Mouse (Mus musculus) neural tube, embryonic 12.5 days (tissue): ENCODE measurements around the gene Rtel1. TPM values are rescaled to one million over a fixed set of nuclear protein-coding genes. Genes with fewer than 3 reads are reported as not detected.

Source experiments
- ATAC-seq: fragments of 200-750 bp; cut with Nextera tagmentation; 2 replicates; pipeline ENCODE4 v1.8.0; 2017; ENCODE audit warnings: low read depth, mild to moderate bottlenecking, moderate TSS enrichment, moderate library complexity; ENCODE audit not compliant: low FRiP score
- H3K27ac ChIP-seq: fragments of 300-500 bp; sonication (generic); 2 replicates; pipeline ENCODE4 v1.5.1; 2016
- H3K27me3 ChIP-seq: fragments of 300-500 bp; sonication (generic); replicated peaks from 2 replicates; pipeline ENCODE4 v1.6.1; 2016; ENCODE audit warnings: mild to moderate bottlenecking
- H3K36me3 ChIP-seq: fragments of 300-500 bp; sonication (generic); 2 replicates; pipeline ENCODE4 v1.6.1; 2016; ENCODE audit warnings: mild to moderate bottlenecking
- H3K4me1 ChIP-seq: fragments of 300-500 bp; sonication (generic); 2 replicates; pipeline ENCODE4 v1.6.1; 2016
- H3K4me2 ChIP-seq: fragments of 300-500 bp; sonication (generic); replicated peaks from 2 replicates; pipeline ENCODE4 v1.6.1; 2016; ENCODE audit warnings: mild to moderate bottlenecking
- H3K4me3 ChIP-seq: fragments of 300-500 bp; sonication (generic); 2 replicates; pipeline ENCODE4 v1.5.1; 2016
- H3K9ac ChIP-seq: fragments of 300-500 bp; sonication (generic); 2 replicates; pipeline ENCODE4 v1.6.1; 2016; ENCODE audit warnings: mild to moderate bottlenecking
- H3K9me3 ChIP-seq: fragments of 300-500 bp; sonication (generic); 2 replicates; pipeline ENCODE4 v1.6.1; 2016; ENCODE audit warnings: mild to moderate bottlenecking
- WGBS: fragments of 180-500 bp; shearing (Covaris S2); methylation state at CpG from one replicate; pipeline ENCODE4 v1.1.7; 2016; 5-methylcytosine and 5-hydroxymethylcytosine counted together
- polyA plus RNA-seq: library from polyadenylated mRNA; unstranded; fragments of >200 nt; fragmentation: Nextera tagmentation; extraction: Ambion mirVana; gene quantifications from 2 replicates; pipeline ENCODE4 v1.2.1, GENCODE M21; 2016

Gene Rtel1
- polyA plus RNA-seq, 1 experiment from 2014 or later, result 49.0 TPM

DNA sequence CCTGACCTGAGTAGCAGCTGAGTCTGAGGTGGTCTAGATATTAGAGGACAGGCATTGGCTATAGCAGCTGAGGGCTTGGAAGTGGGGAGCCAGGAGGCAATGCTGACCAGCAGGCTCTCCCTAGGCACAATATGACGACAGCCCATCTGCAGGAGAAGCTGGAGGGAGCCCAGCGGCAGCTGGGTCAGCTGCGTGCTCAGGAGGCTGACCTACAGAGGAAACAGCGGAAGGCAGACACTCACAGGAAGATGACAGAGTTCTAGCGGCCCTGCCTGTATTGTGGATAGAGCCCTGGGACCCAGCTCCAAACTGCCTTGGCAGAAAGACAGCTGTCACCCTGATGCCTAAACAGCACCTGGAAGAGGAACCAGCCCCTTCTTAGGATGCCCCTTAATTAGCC is 60.7 kb downstream of the Rtel1 start:
- H3K27me3 ChIP-seq, result no peaks in the 10 kb centered on the region
- H3K9ac ChIP-seq, result no peak overlapping the region
- no peaks in the 10 kb centered on the region for H3K9me3 ChIP-seq
- H3K27ac ChIP-seq, result no peak overlapping the region
- H3K4me2 ChIP-seq, result no peak overlapping the region
- H3K36me3 ChIP-seq, result peaks cover 70% of the 10 kb centered on the region
- no peak overlapping the region for H3K4me3 ChIP-seq
- no peak for ATAC-seq
- no peaks in the 10 kb centered on the region for H3K4me1 ChIP-seq
- WGBS, result 90% methylated on average over 5 of the region's 5 CpGs

DNA sequence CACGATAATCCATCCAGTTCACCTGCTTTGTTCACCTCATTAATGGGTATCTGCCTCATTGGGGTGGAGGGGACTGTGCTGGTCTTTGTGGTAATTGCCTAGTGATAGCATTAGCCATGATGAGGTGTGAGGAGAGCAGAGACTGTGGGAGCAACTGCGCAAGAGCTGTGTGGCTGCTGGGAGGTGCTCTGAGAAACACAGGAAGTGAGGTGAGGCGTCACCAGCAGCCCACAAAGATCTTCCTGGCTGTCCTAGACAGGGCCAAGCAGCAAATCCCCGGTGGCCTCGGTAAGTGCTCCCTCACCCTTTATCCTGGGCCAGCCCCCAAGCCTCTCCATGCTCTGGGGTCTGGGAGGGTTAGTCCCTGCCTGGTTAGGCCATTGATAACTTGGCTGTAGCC is 61.6 kb downstream of the Rtel1 start:
- H3K4me3 ChIP-seq, result no peak overlapping the region
- H3K27me3 ChIP-seq, result no peaks in the 10 kb centered on the region
- no peaks in the 10 kb centered on the region for H3K4me1 ChIP-seq
- ATAC-seq, result no peak
- H3K9ac ChIP-seq, result no peak overlapping the region
- peaks cover 77% of the 10 kb centered on the region for H3K36me3 ChIP-seq
- H3K4me2 ChIP-seq, result no peak overlapping the region
- no peak overlapping the region for H3K27ac ChIP-seq
- no peaks in the 10 kb centered on the region for H3K9me3 ChIP-seq
- 94% methylated on average over 5 of the region's 5 CpGs for WGBS

DNA sequence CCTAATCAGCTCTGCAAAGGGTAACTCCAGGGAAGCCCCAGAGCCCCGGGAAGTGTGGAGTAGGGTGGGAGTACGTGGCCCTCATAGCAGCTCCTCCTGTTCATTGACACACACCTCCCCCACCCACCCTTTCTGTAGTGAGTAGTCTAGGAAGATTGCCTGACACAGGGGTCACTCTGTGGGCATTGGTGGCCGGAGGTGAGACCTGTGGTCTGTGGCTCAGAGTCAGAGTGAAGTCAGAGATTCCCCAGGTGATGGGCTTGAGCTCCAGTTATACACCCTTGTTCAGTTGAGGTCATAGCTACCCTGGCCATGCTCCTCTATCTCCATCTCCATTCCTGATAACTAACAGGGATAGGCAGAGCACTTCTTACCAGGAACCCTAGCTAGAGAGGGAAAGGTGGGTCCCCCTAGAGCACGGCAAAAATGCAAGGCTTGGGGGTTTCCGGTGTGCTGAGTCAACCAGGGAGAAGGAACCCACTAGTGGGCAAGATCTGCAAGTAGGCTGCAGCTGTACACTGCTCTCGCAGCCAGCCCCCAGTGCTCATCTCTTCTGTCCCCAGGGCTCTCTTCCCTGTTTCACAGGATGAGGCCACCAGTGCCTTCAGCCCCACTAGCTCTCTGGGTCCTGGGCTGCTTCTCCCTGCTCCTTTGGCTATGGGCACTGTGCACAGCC is 62.2 kb downstream of the Rtel1 start:
- Histone ChIP-seq H3K9me3 (no peaks in the 10 kb centered on the region), H3K27me3 (no peaks in the 10 kb centered on the region), H3K4me3 (no peak overlapping the region), H3K36me3 (peaks cover 83% of the 10 kb centered on the region), H3K9ac (no peak overlapping the region), H3K27ac (no peak overlapping the region), H3K4me2 (no peak overlapping the region), H3K4me1 (no peaks in the 10 kb centered on the region)
- 96% methylated on average over 6 of the region's 6 CpGs for WGBS
- ATAC-seq, result no peak

DNA sequence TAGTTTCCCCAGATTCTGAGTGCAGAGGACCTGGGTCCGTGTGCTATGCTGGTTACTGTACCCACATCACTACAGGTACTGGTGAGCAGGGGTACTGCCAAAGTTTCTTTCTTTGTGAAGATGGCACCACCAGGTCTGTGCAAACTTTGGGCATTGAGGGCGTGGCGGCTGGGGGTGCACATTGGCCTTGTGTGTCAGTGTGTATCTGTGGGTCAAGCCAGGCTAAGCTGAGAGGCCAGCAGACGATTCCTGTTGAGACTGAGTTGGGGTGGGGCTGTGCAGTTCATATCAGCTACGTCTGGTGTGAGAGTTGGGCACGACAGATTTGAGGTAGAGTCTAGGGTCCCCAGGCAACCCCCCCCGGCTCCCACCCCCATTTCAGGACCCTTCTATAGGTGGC is 64.9 kb downstream of the Rtel1 start:
- 88% methylated on average over 7 of the region's 7 CpGs for WGBS
- Histone ChIP-seq H3K4me3 (no peak overlapping the region), H3K4me1 (no peaks in the 10 kb centered on the region), H3K27me3 (no peaks in the 10 kb centered on the region), H3K36me3 (peaks cover 74% of the 10 kb centered on the region), H3K9me3 (no peaks in the 10 kb centered on the region), H3K27ac (no peak overlapping the region), H3K9ac (no peak overlapping the region), H3K4me2 (no peak overlapping the region)
- no peak for ATAC-seq

DNA sequence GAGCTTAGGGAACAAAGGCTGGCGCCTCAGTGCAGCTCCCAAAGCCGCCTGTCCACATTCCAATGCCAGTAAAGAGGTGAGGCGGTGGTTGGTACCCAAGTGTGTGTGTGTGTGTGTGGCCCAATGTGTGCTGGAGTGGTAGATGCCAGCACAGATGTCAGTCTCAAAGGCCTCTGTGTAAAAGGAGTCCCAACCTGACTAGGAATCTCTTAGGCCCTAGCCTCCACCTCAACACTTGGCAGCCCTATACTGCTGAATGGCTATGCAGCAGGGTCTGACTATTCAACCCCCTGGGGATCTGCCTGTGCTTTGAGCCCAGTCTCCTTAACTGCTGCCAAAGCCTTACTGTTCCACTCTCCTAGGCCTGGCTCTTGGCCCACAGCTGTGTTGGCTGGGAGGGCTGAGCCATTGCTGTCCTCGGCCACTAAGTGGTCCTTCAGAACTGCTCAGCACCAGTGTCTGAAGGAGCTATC is 65.4 kb downstream of the Rtel1 start:
- no peak overlapping the region for H3K27ac ChIP-seq
- H3K4me2 ChIP-seq, result no peak overlapping the region
- no peaks in the 10 kb centered on the region for H3K4me1 ChIP-seq
- H3K4me3 ChIP-seq, result no peak overlapping the region
- no peak for ATAC-seq
- H3K9me3 ChIP-seq, result no peaks in the 10 kb centered on the region
- 96% methylated on average over 4 of the region's 4 CpGs for WGBS
- H3K36me3 ChIP-seq, result peaks cover 72% of the 10 kb centered on the region
- no peaks in the 10 kb centered on the region for H3K27me3 ChIP-seq
- H3K9ac ChIP-seq, result no peak overlapping the region

DNA sequence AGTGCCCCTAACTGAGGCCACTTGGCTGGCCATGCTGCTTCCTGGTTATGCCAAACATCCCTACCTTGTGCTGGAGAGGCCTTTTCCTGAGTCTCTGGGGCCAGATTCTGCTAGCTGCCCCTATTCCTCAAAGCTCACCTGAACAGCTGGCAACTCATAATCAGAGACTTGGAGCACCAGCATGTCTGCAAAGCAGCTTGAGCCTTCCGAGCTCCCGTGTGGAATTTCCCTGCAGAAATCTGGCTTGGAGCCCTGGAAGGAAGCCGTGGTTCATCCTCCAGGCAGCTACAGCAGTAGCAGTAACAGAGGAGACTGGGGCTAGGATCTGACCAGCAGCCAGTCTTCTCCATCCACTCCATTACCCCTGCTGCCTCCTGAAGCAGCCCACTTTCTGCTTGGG is 66.3 kb downstream of the Rtel1 start:
- no peak overlapping the region for H3K9ac ChIP-seq

DNA sequence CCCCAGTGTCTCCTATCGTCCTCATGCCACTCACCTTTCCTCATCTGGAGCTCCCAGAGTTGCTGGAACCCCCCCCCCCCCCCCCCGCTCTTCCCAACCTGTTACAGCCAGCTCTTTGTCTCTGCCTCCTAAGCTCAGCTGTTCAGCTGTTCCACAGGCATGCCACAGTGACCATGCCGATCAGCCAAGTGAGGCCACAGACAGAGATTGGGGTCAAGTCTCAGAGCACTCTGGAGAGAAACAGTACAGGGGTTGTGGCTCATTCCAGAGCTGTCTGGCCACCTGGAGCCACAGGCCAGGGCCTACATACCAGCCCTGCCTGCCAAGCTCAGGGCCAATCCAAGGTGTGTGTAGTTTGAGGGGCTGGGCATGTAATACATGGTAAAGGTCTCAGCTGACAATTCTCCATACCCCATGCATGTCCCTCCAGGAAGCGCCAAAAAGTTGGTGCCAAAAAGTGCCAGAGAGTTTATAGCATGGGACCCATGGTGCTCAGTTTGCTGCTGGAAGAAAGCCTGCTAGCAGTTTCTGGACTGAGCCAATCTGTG is 67.2 kb downstream of the Rtel1 start:
- Histone ChIP-seq H3K27ac (no peak overlapping the region), H3K4me3 (no peak overlapping the region), H3K9ac (no peak overlapping the region), H3K4me2 (no peak overlapping the region), H3K36me3 (peaks cover 72% of the 10 kb centered on the region), H3K9me3 (no peaks in the 10 kb centered on the region), H3K4me1 (no peaks in the 10 kb centered on the region), H3K27me3 (no peaks in the 10 kb centered on the region)
- no peak for ATAC-seq
- WGBS, result 86% methylated on average over 4 of the region's 4 CpGs

More for the DNA sequence above, 66.3 kb downstream of the Rtel1 start:
- Histone ChIP-seq H3K9me3 (no peaks in the 10 kb centered on the region), H3K4me2 (no peak overlapping the region), H3K27me3 (no peaks in the 10 kb centered on the region), H3K4me3 (no peak overlapping the region), H3K36me3 (peaks cover 72% of the 10 kb centered on the region), H3K4me1 (no peaks in the 10 kb centered on the region), H3K27ac (no peak overlapping the region)
- 97% methylated on average over 3 of the region's 3 CpGs for WGBS
- ATAC-seq, result no peak

DNA sequence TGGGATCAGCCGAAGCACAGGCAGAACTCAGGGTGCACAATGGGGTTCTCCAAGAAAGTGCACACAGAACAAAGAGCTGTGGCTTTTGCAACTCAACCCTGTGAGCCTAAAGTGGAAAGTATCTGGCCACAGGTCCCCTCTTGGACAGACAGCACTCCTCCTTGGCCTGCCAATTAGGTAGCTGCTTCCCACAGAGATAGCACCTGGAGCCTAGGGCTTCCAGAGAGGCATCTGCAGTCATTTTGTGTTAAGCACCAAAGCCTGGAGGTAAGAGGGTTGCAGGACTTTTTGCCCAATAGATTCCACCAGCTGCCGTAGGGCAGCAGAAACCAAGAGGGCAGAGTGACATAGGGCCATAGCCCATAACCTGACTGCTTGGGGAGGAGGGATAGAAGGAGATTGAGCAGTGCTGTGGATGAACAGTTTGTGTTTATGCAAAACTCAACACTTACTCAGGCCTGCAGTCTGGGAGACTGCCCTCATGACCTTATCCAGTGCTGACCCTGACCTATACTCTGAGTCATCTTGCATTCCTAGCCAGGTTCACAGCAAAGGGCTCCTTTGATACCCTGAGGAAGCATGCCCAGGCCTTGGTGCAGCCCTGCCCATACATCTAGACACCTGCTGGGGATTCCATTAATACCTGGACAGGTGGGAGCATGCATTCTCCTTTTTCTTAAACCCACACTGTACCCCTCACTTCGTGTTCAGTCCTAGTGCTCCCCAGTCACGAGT is 70.8 kb downstream of the Rtel1 start:
- peaks cover 49% of the 10 kb centered on the region for H3K36me3 ChIP-seq
- no peaks in the 10 kb centered on the region for H3K4me1 ChIP-seq
- H3K9me3 ChIP-seq, result no peaks in the 10 kb centered on the region
- no peak overlapping the region for H3K9ac ChIP-seq
- H3K4me2 ChIP-seq, result no peak overlapping the region
- ATAC-seq, result no peak
- no peak overlapping the region for H3K27ac ChIP-seq
- 82% methylated on average over 4 of the region's 4 CpGs for WGBS
- H3K27me3 ChIP-seq, result no peaks in the 10 kb centered on the region
- H3K4me3 ChIP-seq, result no peak overlapping the region

DNA sequence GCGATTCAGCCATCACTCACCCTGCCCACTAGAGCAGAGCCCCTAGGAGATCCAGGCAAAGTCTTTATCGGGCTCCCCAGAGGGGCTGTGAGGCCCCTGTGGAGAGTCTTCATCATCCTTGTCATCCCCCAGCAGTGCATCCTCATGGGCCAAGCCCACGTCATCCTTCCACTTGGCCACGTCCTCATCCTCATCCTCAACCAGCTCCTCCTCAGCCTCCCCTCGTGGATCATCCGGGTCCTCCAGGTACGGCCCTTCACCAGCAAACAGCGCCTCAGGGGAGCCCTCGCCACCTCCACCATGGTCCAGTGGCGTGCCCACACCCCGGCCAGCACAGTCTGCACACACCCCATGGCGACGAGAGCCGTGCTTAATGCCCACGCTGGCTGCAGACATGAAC is 71.5 kb downstream of the Rtel1 start:
- ATAC-seq, result no peak
- WGBS, result 90% methylated on average over 15 of the region's 15 CpGs
- no peak overlapping the region for H3K4me3 ChIP-seq
- no peaks in the 10 kb centered on the region for H3K9me3 ChIP-seq
- no peak overlapping the region for H3K4me2 ChIP-seq
- H3K9ac ChIP-seq, result 0 out of 2 replicates have a peak overlapping the region, but pooled peaks have one; percentile 13
- no peaks in the 10 kb centered on the region for H3K4me1 ChIP-seq
- no peak overlapping the region for H3K27ac ChIP-seq
- H3K36me3 ChIP-seq, result peaks cover 47% of the 10 kb centered on the region
- no peaks in the 10 kb centered on the region for H3K27me3 ChIP-seq

DNA sequence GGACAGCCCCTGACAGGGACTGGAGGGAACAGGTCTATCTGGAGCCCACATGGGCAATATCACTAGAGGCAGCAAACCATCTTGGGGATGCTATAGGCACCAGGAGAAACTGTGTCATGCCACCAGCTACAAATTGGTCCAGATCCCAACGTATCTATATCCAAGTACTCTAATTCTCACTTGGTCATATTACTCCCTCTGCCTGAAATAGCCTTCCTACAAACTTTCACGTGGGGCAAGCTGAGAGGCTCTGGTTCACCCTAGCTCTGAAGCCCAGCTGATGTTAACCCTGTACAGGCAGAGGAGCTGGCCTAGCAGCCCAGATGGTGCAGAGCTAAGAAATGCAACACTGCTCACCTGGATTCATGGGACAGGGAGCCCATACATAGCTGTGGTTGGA is 72.0 kb downstream of the Rtel1 start:
- no peak overlapping the region for H3K27ac ChIP-seq
- no peaks in the 10 kb centered on the region for H3K27me3 ChIP-seq
- H3K36me3 ChIP-seq, result peaks cover 42% of the 10 kb centered on the region
- no peak overlapping the region for H3K4me2 ChIP-seq
- 76% methylated on average over 2 of the region's 2 CpGs for whole genome bisulfite sequencing
- H3K4me1 ChIP-seq, result no peaks in the 10 kb centered on the region
- no peak overlapping the region for H3K9ac ChIP-seq
- H3K9me3 ChIP-seq, result no peaks in the 10 kb centered on the region
- ATAC-seq, result no peak
- H3K4me3 ChIP-seq, result no peak overlapping the region

DNA sequence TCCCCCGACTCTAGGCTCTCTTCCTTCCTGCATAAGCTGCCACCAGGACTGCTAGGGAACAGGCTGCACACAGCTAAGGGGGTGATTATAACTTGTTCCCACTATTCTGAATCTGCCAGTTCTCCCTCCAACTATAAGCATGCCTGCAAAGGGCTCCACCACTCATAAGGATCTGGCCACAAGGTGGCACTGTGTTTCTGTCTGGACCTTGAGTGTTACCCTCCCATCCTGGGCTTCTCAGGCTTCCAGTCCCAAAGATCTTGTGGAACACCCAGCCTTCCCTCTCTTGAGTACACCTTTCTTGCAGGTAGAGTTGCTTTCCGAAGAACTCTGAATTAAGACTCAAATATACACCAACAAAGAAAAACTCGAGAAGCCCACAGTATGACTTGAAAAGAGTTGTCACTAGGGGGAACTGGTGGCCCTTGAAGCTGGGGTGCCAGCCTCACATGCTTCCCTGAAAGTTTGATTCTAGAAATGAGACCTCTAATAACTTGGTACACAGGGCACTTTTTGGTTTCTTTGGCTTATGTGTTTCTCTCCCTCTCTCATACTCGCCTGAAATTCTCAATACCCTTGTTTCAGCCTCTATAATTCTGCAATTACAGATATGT is 73.2 kb downstream of the Rtel1 start:
- H3K9ac ChIP-seq, result no peak overlapping the region
- H3K27ac ChIP-seq, result no peak overlapping the region
- no peak overlapping the region for H3K4me2 ChIP-seq
- no peaks in the 10 kb centered on the region for H3K9me3 ChIP-seq
- H3K4me1 ChIP-seq, result no peaks in the 10 kb centered on the region
- no peak overlapping the region for H3K4me3 ChIP-seq
- H3K27me3 ChIP-seq, result no peaks in the 10 kb centered on the region
- ATAC-seq, result no peak
- H3K36me3 ChIP-seq, result peaks cover 35% of the 10 kb centered on the region
- 43% methylated on average over 4 of the region's 4 CpGs for WGBS

DNA sequence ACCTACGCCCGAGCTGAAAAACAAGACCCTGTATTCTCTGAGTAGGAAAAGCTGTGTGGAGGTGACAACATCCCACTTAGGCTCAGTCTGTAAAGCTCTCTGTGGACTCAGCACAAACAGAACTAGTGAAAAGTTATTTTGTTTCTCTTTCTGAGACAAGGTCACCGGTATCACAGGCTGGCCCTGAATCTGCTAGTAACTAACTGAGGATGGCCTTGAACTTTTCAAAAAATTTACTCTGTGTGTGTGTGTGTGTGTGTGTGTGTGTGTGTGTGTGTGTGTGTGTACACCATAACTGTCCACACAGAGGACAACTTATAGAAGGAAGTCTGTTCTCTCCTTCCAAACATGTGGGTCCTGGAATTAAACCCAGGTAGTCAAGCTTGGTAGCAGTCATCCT is 74.5 kb downstream of the Rtel1 start:
- Histone ChIP-seq H3K27ac (no peak overlapping the region), H3K4me2 (no peak overlapping the region), H3K9ac (no peak overlapping the region), H3K36me3 (peaks cover 35% of the 10 kb centered on the region), H3K4me3 (no peak overlapping the region), H3K9me3 (no peaks in the 10 kb centered on the region), H3K27me3 (no peaks in the 10 kb centered on the region), H3K4me1 (no peaks in the 10 kb centered on the region)
- ATAC-seq, result no peak
- 94% methylated on average over 3 of the region's 3 CpGs for whole genome bisulfite sequencing
